Mouse (Mus musculus): ENCODE results near the gene D17Wsu92e.

DNA sequence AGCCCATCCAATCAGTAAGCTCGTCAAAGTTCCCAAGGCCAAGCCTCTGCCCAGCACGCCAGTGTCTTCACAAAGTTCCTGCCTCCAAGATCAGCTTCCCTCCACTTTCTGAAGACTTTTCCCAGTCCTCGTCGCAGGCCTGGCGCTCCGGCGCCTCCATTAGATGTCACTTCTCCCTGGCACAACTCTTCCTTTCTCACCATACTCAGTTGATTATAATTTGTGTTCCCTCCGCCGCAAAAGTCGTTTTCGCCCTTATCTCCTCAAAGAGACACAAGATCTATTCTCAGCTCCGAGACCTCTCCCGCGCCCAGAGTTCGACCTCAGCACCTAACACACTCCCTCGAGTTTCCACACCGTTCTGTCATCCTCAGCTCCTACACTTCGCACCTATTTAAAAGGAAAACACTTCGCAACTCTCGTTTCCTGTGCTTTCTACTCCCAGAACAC, 902 bp downstream of the D17Wsu92e start:
- no peak for TF ChIP-seq CTCF (IDR thresholded peaks at IDR 0.05; ENCODE audit: low read depth)
- no peak for TF ChIP-seq EP300 (IDR thresholded peaks at IDR 0.05; ENCODE audit: low read depth)

Data from liver, embryonic 14.5 days (tissue).